Comparison of ENCODE assay signal across 13 mouse cellular contexts in genomic region chr1:138130145-138130544, GRCm38 (mm10). TPM values are rescaled to one million over a fixed set of nuclear protein-coding genes. Genes with fewer than 3 reads are reported as not detected.
A peak's percentile ranks its signal among the peaks of the same experiment; 100 is the strongest.
DNase-seq lines count a peak whose midpoint lies in the region; ATAC-seq and TF ChIP-seq lines count a peak whose summit lies in the region.
"Had no signal": no experiment of that assay in that cellular context is flagged by ENCODE, and none has a peak within 500 bp of the region (broad histone marks: within the 10 kb centered on the region; RNA-seq: fewer than 3 reads in every experiment).

No protein-coding gene starts in this region.

- no peak overlapping the region for H3K9ac ChIP-seq in embryonic facial prominence, embryonic 11.5 days (replicated peaks; ENCODE audit: low read length)
- H3K9ac ChIP-seq in limb, embryonic 14.5 days (ENCODE audit: low read depth, low read length, severe bottlenecking): no peak overlapping the region

- TF ChIP-seq POLR2A in limb, embryonic 14.5 days (IDR thresholded peaks at IDR 0.05; ENCODE audit: borderline replicate concordance, extremely low read depth, insufficient read depth, insufficient read length): no peak

- 51% methylated on average over 4 of the region's 4 CpGs for WGBS in embryonic facial prominence, embryonic 11.5 days
- WGBS in embryonic facial prominence, embryonic 10.5 days: 58% methylated on average over 4 of the region's 4 CpGs
- WGBS in limb, embryonic 14.5 days: 24% methylated on average over 4 of the region's 4 CpGs
- WGBS in limb, embryonic 10.5 days: 45% methylated on average over 4 of the region's 4 CpGs

- no peak overlapping the region for H3K27ac ChIP-seq in embryonic facial prominence, embryonic 11.5 days (replicated peaks; ENCODE audit: low read depth, low read length)
- H3K27ac ChIP-seq in embryonic facial prominence, embryonic 10.5 days (replicated peaks): no peak overlapping the region
- no peak overlapping the region for H3K27ac ChIP-seq in limb, embryonic 14.5 days (replicated peaks; ENCODE audit: low read depth, low read length)
- no peak overlapping the region for H3K27ac ChIP-seq in limb, embryonic 10.5 days

- H3K27me3 ChIP-seq in embryonic facial prominence, embryonic 11.5 days (ENCODE audit: control insufficient read depth, insufficient read depth, low read length): no peaks in the 10 kb centered on the region
- H3K27me3 ChIP-seq in embryonic facial prominence, embryonic 10.5 days (replicated peaks; ENCODE audit: low read depth, poor library complexity, severe bottlenecking): no peaks in the 10 kb centered on the region
- no peaks in the 10 kb centered on the region for H3K27me3 ChIP-seq in limb, embryonic 14.5 days (ENCODE audit: control insufficient read depth, insufficient read depth, low read length)
- H3K27me3 ChIP-seq in limb, embryonic 10.5 days (ENCODE audit: low read depth, poor library complexity, severe bottlenecking): no peaks in the 10 kb centered on the region

- ATAC-seq in embryonic facial prominence, embryonic 11.5 days (replicated peaks; ENCODE audit: insufficient number of reproducible peaks, low FRiP score, low TSS enrichment, low read depth): no peak
- no peak for ATAC-seq in limb, embryonic 14.5 days (ENCODE audit: low FRiP score, low read depth)
- ATAC-seq in neutrophil, adult 5-6 weeks (ENCODE audit: extremely low read depth, insufficient number of reproducible peaks, low FRiP score, poor library complexity, severe bottlenecking): peak; percentile 25; the same call in 1 of the 2 replicates
- ATAC-seq: intestine, embryonic 16.5 days had no signal

- no peaks in the 10 kb centered on the region for H3K9me3 ChIP-seq in embryonic facial prominence, embryonic 11.5 days (replicated peaks; ENCODE audit: control insufficient read depth, low read length)
- H3K9me3 ChIP-seq in embryonic facial prominence, embryonic 10.5 days: no peaks in the 10 kb centered on the region
- H3K9me3 ChIP-seq in limb, embryonic 14.5 days (ENCODE audit: control insufficient read depth, low read length): no peaks in the 10 kb centered on the region
- H3K9me3 ChIP-seq in limb, embryonic 10.5 days (replicated peaks): no peaks in the 10 kb centered on the region

- no peak overlapping the region for H3K4me2 ChIP-seq in embryonic facial prominence, embryonic 11.5 days (ENCODE audit: low read depth, low read length)
- H3K4me2 ChIP-seq in limb, embryonic 14.5 days (replicated peaks; ENCODE audit: low read depth, low read length, severe bottlenecking): no peak overlapping the region

- no peaks in the 10 kb centered on the region for H3K36me3 ChIP-seq in embryonic facial prominence, embryonic 11.5 days (replicated peaks; ENCODE audit: control insufficient read depth, insufficient read depth, low read depth, low read length)
- H3K36me3 ChIP-seq in embryonic facial prominence, embryonic 10.5 days (replicated peaks): no peaks in the 10 kb centered on the region
- H3K36me3 ChIP-seq in limb, embryonic 14.5 days (ENCODE audit: control insufficient read depth, insufficient read depth, low read length): no peaks in the 10 kb centered on the region
- H3K36me3 ChIP-seq in limb, embryonic 10.5 days: no peaks in the 10 kb centered on the region

- DNase-seq in embryonic facial prominence, embryonic 11.5 days (ENCODE audit: low spot score): peak; percentile 40
- no peak for DNase-seq in embryonic facial prominence, embryonic 10.5 days (ENCODE audit: low spot score)
- DNase-seq in limb, embryonic 14.5 days (ENCODE audit: low spot score): peak; percentile 23
- no peak for DNase-seq in limb, embryonic 10.5 days (ENCODE audit: low spot score)
- DNase-seq in adipocyte (ENCODE audit: low spot score): peak; percentile 45
- no peak for DNase-seq in frontal cortex, postnatal 10 days (ENCODE audit: low spot score in 2 of 2)
- DNase-seq in layer of hippocampus, adult 9-10 months (ENCODE audit: low spot score): no peak
- DNase-seq: adrenal gland, postnatal 14 days; cerebellum, postnatal 25 days; lung, postnatal 14 days had no signal

- no peak overlapping the region for H3K4me3 ChIP-seq in embryonic facial prominence, embryonic 11.5 days (ENCODE audit: low read depth, low read length)
- H3K4me3 ChIP-seq in embryonic facial prominence, embryonic 10.5 days: no peak overlapping the region
- H3K4me3 ChIP-seq in limb, embryonic 14.5 days (replicated peaks; ENCODE audit: low read length): no peak overlapping the region
- H3K4me3 ChIP-seq in limb, embryonic 10.5 days: no peak overlapping the region

- no peaks in the 10 kb centered on the region for H3K4me1 ChIP-seq in embryonic facial prominence, embryonic 11.5 days (ENCODE audit: control insufficient read depth, insufficient read depth, low read length)
- peaks cover 10% of the 10 kb centered on the region for H3K4me1 ChIP-seq in embryonic facial prominence, embryonic 10.5 days
- no peaks in the 10 kb centered on the region for H3K4me1 ChIP-seq in limb, embryonic 14.5 days (ENCODE audit: control insufficient read depth, insufficient read depth, low read length)
- H3K4me1 ChIP-seq in limb, embryonic 10.5 days: peaks cover 15% of the 10 kb centered on the region

RNA-seq across cellular contexts. Expression of gene Ptprc, which starts 45.4 kb away (rescaled TPM):
- 1.3 and 1.6 TPM in 2 replicates for polyA plus RNA-seq in embryonic facial prominence, embryonic 11.5 days (2014; fragmentation: Nextera tagmentation; extraction: Ambion mirVana)
- polyA plus RNA-seq in embryonic facial prominence, embryonic 10.5 days (2016; fragmentation: Nextera tagmentation; extraction: Ambion mirVana): 1.6 and 1.8 TPM in 2 replicates
- polyA plus RNA-seq in limb, embryonic 14.5 days (2012; rRNA removed): 3.2 TPM in 2 replicates
- 4.5 and 4.7 TPM in 2 replicates for polyA plus RNA-seq in limb, embryonic 14.5 days (2014; fragmentation: Nextera tagmentation; extraction: Ambion mirVana)
- polyA plus RNA-seq in limb, embryonic 10.5 days (2016; fragmentation: Nextera tagmentation; extraction: Ambion mirVana): 0.64 and 0.96 TPM in 2 replicates
- total RNA-seq in neutrophil, adult 5-6 weeks (2017): 2,566 and 2,727 TPM in 2 replicates
- polyA plus RNA-seq: C2C12 had no signal

Comparison
In these comparisons a context has a peak if more than half of its experiments do, and no peak if none do; other contexts are left out.
1. DNase-seq: peak in embryonic facial prominence, embryonic 11.5 days (single experiment), limb, embryonic 14.5 days (single experiment) and adipocyte (single experiment); none in embryonic facial prominence, embryonic 10.5 days (single experiment), limb, embryonic 10.5 days (single experiment), frontal cortex, postnatal 10 days (0 of 2) and layer of hippocampus, adult 9-10 months (single experiment).